Mouse (Mus musculus) liver, adult 2 months (tissue): Measurements from ENCODE around the gene Plekhm3.

Source experiments
- CTCF ChIP-seq: fragments of 200-500 bp; IDR thresholded peaks from 2 replicates; pipeline ENCODE4 v1.5.1; 2011; ENCODE audit warnings: low read depth, low read length, control low read depth
- POLR2A ChIP-seq: fragments of 200-500 bp; IDR thresholded peaks from 2 replicates; pipeline ENCODE4 v1.6.1; 2011; ENCODE audit warnings: low read length, control low read depth; ENCODE audit not compliant: insufficient read depth; ENCODE audit errors: extremely low read depth

- TF ChIP-seq CTCF (no peak), POLR2A (no peak)
These were observed 11.3 kb downstream of the Plekhm3 start for GRCm38 (mm10) chr1:64945214-64945785.
